Mouse (Mus musculus) left cerebral cortex, postnatal 4 days (tissue): ENCODE measurements around the gene Rcn2. TPM values are rescaled to one million over a fixed set of nuclear protein-coding genes. Genes with fewer than 3 reads are reported as not detected.
"Not testable (repeated sequence)": the region's sequence is repeated elsewhere in the genome, so short reads cannot be mapped to it uniquely, and the experiment has no call there.

ENCODE experiments used
- DNase-seq: peaks from one replicate; pipeline ENCODE4 v3.0.0-alpha.2; 2022
- intact Hi-C: fragments of 180-260 bp; cut with DNase I; formaldehyde crosslinking; loops from one replicate; pipeline ENCODE4 v1.15.1; 2025
- total RNA-seq, 2 experiments: library from RNA; stranded (reverse); gene quantifications; 2 replicates each; pipeline ENCODE4 v1.2.3; 2021

Rcn2 gene
- total RNA-seq, result 100 to 1,000 TPM in 1 of 2 experiments, 10 to 100 TPM in 1; 94.0 to 102 TPM

- intact Hi-C loops, result no loop called here
- peak; percentile 96 for DNase-seq
Observed at GRCm38 (mm10) chr9:56041372-56042180, at the start of gene Rcn2. Gene Rcn2 (plus strand): TSS chr9:56041845.

GRCm38 (mm10) chr9:56004679-56005078 lies 37.0 kb upstream of the Rcn2 start:
- intact Hi-C loops, DNase-seq: not testable (repeated sequence)

GRCm38 (mm10) chr9:56010450-56010849 lies 31.2 kb upstream of the Rcn2 start, which contains the start of gene 4930563M21Rik:
Gene 4930563M21Rik (minus strand): TSS chr9:56010550.
- DNase-seq, result no peak
- intact Hi-C loops, result no loop called here

GRCm38 (mm10) chr9:56024772-56025171 lies 16.9 kb upstream of the Rcn2 start:
- no peak for DNase-seq
- intact Hi-C loops, result no loop called here

- intact Hi-C loops, result no loop called here
- DNase-seq, result no peak
Observed at GRCm38 (mm10) chr9:56027292-56027691, 14.4 kb upstream of the Rcn2 start.

GRCm38 (mm10) chr9:56032219-56032618 lies 9.4 kb upstream of the Rcn2 start:
- intact Hi-C loops, result no loop called here

GRCm38 (mm10) chr9:56042181-56042621 lies 556 bp downstream of the Rcn2 start:
- intact Hi-C loops, result no loop called here
- DNase-seq, result no peak

More at GRCm38 (mm10) chr9:56032219-56032618, 9.4 kb upstream of the Rcn2 start:
- no peak for DNase-seq

GRCm38 (mm10) chr9:56053796-56054195 lies 12.2 kb downstream of the Rcn2 start:
- DNase-seq, result no peak
- intact Hi-C loops, result no loop called here

- no peak for DNase-seq
- intact Hi-C loops, result no loop called here
Observed at GRCm38 (mm10) chr9:56056147-56056546, 14.5 kb downstream of the Rcn2 start.

GRCm38 (mm10) chr9:56062336-56062735 lies 20.7 kb downstream of the Rcn2 start:
- intact Hi-C loops, result no loop called here

GRCm38 (mm10) chr9:56065011-56065410 lies 23.4 kb downstream of the Rcn2 start:
- DNase-seq, result no peak
- intact Hi-C loops, result no loop called here

More at GRCm38 (mm10) chr9:56062336-56062735, 20.7 kb downstream of the Rcn2 start:
- DNase-seq, result no peak

GRCm38 (mm10) chr9:56067964-56068363 lies 26.3 kb downstream of the Rcn2 start:
- intact Hi-C loops, result no loop called here
- no peak for DNase-seq

GRCm38 (mm10) chr9:56068630-56069029 lies 27.0 kb downstream of the Rcn2 start:
- intact Hi-C loops, result no loop called here

GRCm38 (mm10) chr9:56072861-56073260 lies 31.2 kb downstream of the Rcn2 start:
- no peak for DNase-seq
- intact Hi-C loops, result no loop called here

More at GRCm38 (mm10) chr9:56068630-56069029, 27.0 kb downstream of the Rcn2 start:
- no peak for DNase-seq

- intact Hi-C loops, result no loop called here
- DNase-seq, result no peak
Observed at GRCm38 (mm10) chr9:56074863-56075262, 33.2 kb downstream of the Rcn2 start.

- intact Hi-C loops, result no loop called here
Observed at GRCm38 (mm10) chr9:56075264-56075663, 33.6 kb downstream of the Rcn2 start.

GRCm38 (mm10) chr9:56075901-56076620 lies 34.4 kb downstream of the Rcn2 start:
- intact Hi-C loops, result no loop called here

More at GRCm38 (mm10) chr9:56075264-56075663, 33.6 kb downstream of the Rcn2 start:
- DNase-seq, result peak; percentile 46

GRCm38 (mm10) chr9:56079587-56079986 lies 37.9 kb downstream of the Rcn2 start:
- intact Hi-C loops, result no loop called here

More at GRCm38 (mm10) chr9:56075901-56076620, 34.4 kb downstream of the Rcn2 start:
- DNase-seq, result no peak

GRCm38 (mm10) chr9:56086524-56086923 lies 44.9 kb downstream of the Rcn2 start:
- no peak for DNase-seq
- intact Hi-C loops, result no loop called here

More at GRCm38 (mm10) chr9:56079587-56079986, 37.9 kb downstream of the Rcn2 start:
- DNase-seq, result no peak

GRCm38 (mm10) chr9:56089778-56090520 lies 48.3 kb downstream of the Rcn2 start, which contains the start of gene Pstpip1:
Gene Pstpip1 (plus strand): TSS chr9:56089962.
- intact Hi-C loops, result loop anchor here (10.0 kb wide), 1 partner anchor 885 kb away; the partner anchor contains the start of gene Fbxo22

More at GRCm38 (mm10) chr9:56089778-56090520, 48.3 kb downstream of the Rcn2 start, which contains the start of gene Pstpip1:
- peak; percentile 89 for DNase-seq
